Mouse (Mus musculus) midbrain, embryonic 16.5 days (tissue): ENCODE data around the gene Prdm1. TPM values are rescaled to one million over a fixed set of nuclear protein-coding genes. Genes with fewer than 3 reads are reported as not detected.

ENCODE experiments used
- ATAC-seq: fragments of 200-750 bp; cut with Nextera tagmentation; 2 replicates; pipeline ENCODE4 v1.8.0; 2017; ENCODE audit warnings: moderate TSS enrichment
- H3K27ac ChIP-seq: fragments of 300-500 bp; sonication (generic); 2 replicates; pipeline ENCODE4 v1.5.1; 2014; ENCODE audit warnings: mild to moderate bottlenecking, low read length, mixed read lengths
- H3K27me3 ChIP-seq: fragments of 300-500 bp; sonication (generic); 2 replicates; pipeline ENCODE4 v1.6.1; 2014; ENCODE audit warnings: low read depth, low read length, mixed read lengths; ENCODE audit not compliant: control insufficient read depth, insufficient read depth
- H3K36me3 ChIP-seq: fragments of 300-500 bp; sonication (generic); 2 replicates; pipeline ENCODE4 v1.6.1; 2014; ENCODE audit warnings: mild to moderate bottlenecking, low read length, moderate library complexity, mixed read lengths; ENCODE audit not compliant: control insufficient read depth, insufficient read depth
- H3K4me1 ChIP-seq: fragments of 300-500 bp; sonication (generic); 2 replicates; pipeline ENCODE4 v1.6.1; 2014; ENCODE audit warnings: mild to moderate bottlenecking, low read length, mixed read lengths; ENCODE audit not compliant: control insufficient read depth, insufficient read depth
- H3K4me2 ChIP-seq: fragments of 300-500 bp; sonication (generic); 2 replicates; pipeline ENCODE4 v1.6.1; 2014; ENCODE audit warnings: mild to moderate bottlenecking, low read length, mixed read lengths
- H3K4me3 ChIP-seq: fragments of 300-500 bp; sonication (generic); 2 replicates; pipeline ENCODE4 v1.5.1; 2014; ENCODE audit warnings: low read depth, mild to moderate bottlenecking, low read length, moderate library complexity, mixed read lengths
- H3K9ac ChIP-seq: fragments of 300-500 bp; sonication (generic); 2 replicates; pipeline ENCODE4 v1.6.1; 2014; ENCODE audit warnings: low read depth, low read length, mixed read lengths
- H3K9me3 ChIP-seq: fragments of 300-500 bp; sonication (generic); replicated peaks from 2 replicates; pipeline ENCODE4 v1.6.1; 2014; ENCODE audit warnings: mild to moderate bottlenecking, low read length, mixed read lengths; ENCODE audit not compliant: control insufficient read depth, poor library complexity, severe bottlenecking
- WGBS: fragments of 180-500 bp; shearing (Covaris S2); extraction: QIAGEN DNeasy Blood & Tissue Kit; methylation state at CpG from one replicate; pipeline ENCODE4 v1.1.7; 2014; 5-methylcytosine and 5-hydroxymethylcytosine counted together
- polyA plus RNA-seq: library from polyadenylated mRNA; unstranded; fragments of >200 nt; fragmentation: Nextera tagmentation; extraction: Ambion mirVana; gene quantifications from 2 replicates; pipeline ENCODE4 v1.2.1, GENCODE M21; 2015

Gene Prdm1
- polyA plus RNA-seq, 1 experiment from 2014 or later, result 0.50 TPM

DNA sequence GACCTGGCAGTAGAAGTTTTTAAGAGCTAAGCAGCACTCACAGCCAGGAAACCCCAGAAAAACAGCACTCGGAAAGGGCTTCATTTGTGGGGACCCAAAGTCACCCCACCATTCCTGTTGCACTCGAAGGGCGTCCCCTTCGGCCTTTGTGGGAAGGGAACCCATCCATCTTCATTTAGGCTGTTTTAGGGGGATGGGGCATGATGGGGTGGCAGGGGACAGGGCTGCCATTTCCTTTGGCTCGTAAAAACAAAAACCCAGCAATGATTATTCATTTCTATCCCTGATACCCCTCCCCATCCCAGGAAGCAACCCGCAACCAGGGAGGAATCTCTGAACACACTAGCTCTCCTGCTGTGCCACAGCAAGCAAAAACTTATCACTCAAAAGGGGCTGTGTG, 49.0 kb downstream of the Prdm1 start:
- no peaks in the 10 kb centered on the region for H3K36me3 ChIP-seq
- WGBS, result 70% methylated on average over 6 of the region's 6 CpGs
- no peak for ATAC-seq
- H3K9ac ChIP-seq, result no peak overlapping the region
- no peak overlapping the region for H3K4me3 ChIP-seq
- no peaks in the 10 kb centered on the region for H3K9me3 ChIP-seq
- no peak overlapping the region for H3K4me2 ChIP-seq
- no peaks in the 10 kb centered on the region for H3K4me1 ChIP-seq
- peaks cover 2% of the 10 kb centered on the region; the same call in 1 of the 2 replicates for H3K27me3 ChIP-seq
- no peak overlapping the region for H3K27ac ChIP-seq

- H3K27me3 ChIP-seq, result peaks cover 2% of the 10 kb centered on the region; the same call in 1 of the 2 replicates
- no peak overlapping the region for H3K4me2 ChIP-seq
- no peaks in the 10 kb centered on the region for H3K36me3 ChIP-seq
- WGBS, result 63% methylated on average over 5 of the region's 5 CpGs
- no peak overlapping the region for H3K27ac ChIP-seq
- no peak for ATAC-seq
- H3K9ac ChIP-seq, result no peak overlapping the region
- no peak overlapping the region for H3K4me3 ChIP-seq
- no peaks in the 10 kb centered on the region for H3K4me1 ChIP-seq
- H3K9me3 ChIP-seq, result no peaks in the 10 kb centered on the region
These were observed 50.2 kb downstream of the Prdm1 start for GRCm38 (mm10) chr10:44478091-44478490.

GRCm38 (mm10) chr10:44477240-44477639, 51.1 kb downstream of the Prdm1 start:
- no peaks in the 10 kb centered on the region for H3K36me3 ChIP-seq
- no peak for ATAC-seq
- H3K9me3 ChIP-seq, result no peaks in the 10 kb centered on the region
- no peak overlapping the region for H3K27ac ChIP-seq
- H3K27me3 ChIP-seq, result peaks cover 2% of the 10 kb centered on the region; the same call in 1 of the 2 replicates
- no peak overlapping the region for H3K4me2 ChIP-seq
- 64% methylated on average over 8 of the region's 8 CpGs for WGBS
- H3K4me3 ChIP-seq, result no peak overlapping the region
- H3K4me1 ChIP-seq, result no peaks in the 10 kb centered on the region
- no peak overlapping the region for H3K9ac ChIP-seq

DNA sequence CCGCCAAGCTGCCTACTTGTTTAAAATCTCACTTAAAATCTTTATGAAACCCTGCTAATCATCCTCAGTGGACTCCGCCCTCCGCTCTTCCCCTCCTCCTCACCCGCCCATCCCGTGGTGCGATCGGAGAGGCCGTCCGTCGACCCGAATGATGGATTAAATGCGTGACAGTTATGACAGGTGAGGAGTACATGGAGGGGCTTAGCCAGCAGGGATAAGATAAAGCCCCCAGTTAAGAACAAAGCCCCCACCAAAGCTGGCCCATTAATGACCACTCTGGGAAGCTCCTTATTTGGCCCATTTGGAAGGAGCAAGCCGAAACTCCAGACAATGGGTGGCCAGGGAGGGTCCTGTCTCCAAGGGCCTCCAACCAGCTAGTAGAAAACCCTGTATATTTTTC, 51.8 kb downstream of the Prdm1 start:
- no peak overlapping the region for H3K4me2 ChIP-seq
- H3K27me3 ChIP-seq, result peaks cover 2% of the 10 kb centered on the region; the same call in 1 of the 2 replicates
- no peak overlapping the region for H3K4me3 ChIP-seq
- no peak overlapping the region for H3K9ac ChIP-seq
- H3K36me3 ChIP-seq, result no peaks in the 10 kb centered on the region
- 61% methylated on average over 13 of the region's 13 CpGs for WGBS
- no peak overlapping the region for H3K27ac ChIP-seq
- H3K4me1 ChIP-seq, result no peaks in the 10 kb centered on the region
- ATAC-seq, result no peak
- H3K9me3 ChIP-seq, result no peaks in the 10 kb centered on the region

DNA sequence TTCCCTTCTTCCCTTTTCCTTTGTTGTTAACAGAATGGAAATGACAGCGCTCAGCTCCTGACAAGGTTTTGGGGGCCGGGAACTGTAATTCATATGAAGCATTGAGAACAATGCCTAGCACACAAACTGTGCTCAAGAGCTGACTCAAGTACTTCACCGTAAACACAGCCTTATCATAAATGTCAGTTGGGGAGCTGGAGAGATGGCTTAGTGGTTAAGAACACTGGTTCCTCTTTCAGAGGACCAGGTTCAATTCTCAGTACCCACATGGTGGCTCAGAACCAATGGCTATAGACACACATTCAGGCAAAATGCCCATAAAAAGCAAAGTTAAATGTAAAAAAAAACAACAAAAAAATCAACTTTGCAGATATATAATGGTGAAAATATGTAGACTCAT, 52.9 kb downstream of the Prdm1 start:
- Histone ChIP-seq H3K36me3 (no peaks in the 10 kb centered on the region), H3K4me2 (no peak overlapping the region), H3K4me3 (no peak overlapping the region), H3K27me3 (no peaks in the 10 kb centered on the region), H3K4me1 (no peaks in the 10 kb centered on the region), H3K9me3 (no peaks in the 10 kb centered on the region), H3K9ac (no peak overlapping the region), H3K27ac (no peak overlapping the region)
- ATAC-seq, result no peak
- WGBS, result 89% methylated on average over 3 of the region's 3 CpGs

- Histone ChIP-seq H3K36me3 (no peaks in the 10 kb centered on the region), H3K27me3 (no peaks in the 10 kb centered on the region), H3K9ac (no peak overlapping the region), H3K4me1 (no peaks in the 10 kb centered on the region), H3K9me3 (no peaks in the 10 kb centered on the region), H3K27ac (no peak overlapping the region), H3K4me3 (no peak overlapping the region), H3K4me2 (no peak overlapping the region)
- 55% methylated on average over 10 of the region's 10 CpGs for WGBS
- peak; percentile 25; the same call in 1 of the 2 replicates for ATAC-seq
These were observed 54.0 kb downstream of the Prdm1 start for GRCm38 (mm10) chr10:44474256-44474655.

GRCm38 (mm10) chr10:44465618-44466017, 62.7 kb downstream of the Prdm1 start:
- Histone ChIP-seq H3K9me3 (no peaks in the 10 kb centered on the region), H3K4me2 (peak overlapping the region; percentile 26; the same call in 1 of the 2 replicates), H3K9ac (no peak overlapping the region), H3K36me3 (no peaks in the 10 kb centered on the region), H3K4me3 (no peak overlapping the region), H3K27me3 (peaks cover 14% of the 10 kb centered on the region), H3K4me1 (peaks cover 3% of the 10 kb centered on the region), H3K27ac (no peak overlapping the region)
- WGBS, result 16% methylated on average over 8 of the region's 8 CpGs
- no peak for ATAC-seq

- H3K4me1 ChIP-seq, result peaks cover 3% of the 10 kb centered on the region
- no peaks in the 10 kb centered on the region for H3K9me3 ChIP-seq
- no peak for ATAC-seq
- 33% methylated on average over 5 of the region's 5 CpGs for WGBS
- no peak overlapping the region for H3K4me2 ChIP-seq
- H3K27me3 ChIP-seq, result peaks cover 14% of the 10 kb centered on the region
- no peak overlapping the region for H3K4me3 ChIP-seq
- no peak overlapping the region for H3K9ac ChIP-seq
- H3K36me3 ChIP-seq, result no peaks in the 10 kb centered on the region
- no peak overlapping the region for H3K27ac ChIP-seq
These were observed 63.7 kb downstream of the Prdm1 start for GRCm38 (mm10) chr10:44464563-44464962.

GRCm38 (mm10) chr10:44463856-44464255, 64.4 kb downstream of the Prdm1 start:
- H3K27me3 ChIP-seq, result peaks cover 14% of the 10 kb centered on the region
- no peaks in the 10 kb centered on the region for H3K36me3 ChIP-seq
- 85% methylated on average over 4 of the region's 4 CpGs for WGBS
- no peak overlapping the region for H3K4me3 ChIP-seq
- H3K4me1 ChIP-seq, result peaks cover 7% of the 10 kb centered on the region
- ATAC-seq, result no peak
- no peak overlapping the region for H3K27ac ChIP-seq
- no peaks in the 10 kb centered on the region for H3K9me3 ChIP-seq
- H3K4me2 ChIP-seq, result no peak overlapping the region
- no peak overlapping the region for H3K9ac ChIP-seq
